Mouse (Mus musculus) left cerebral cortex, postnatal 25 days (tissue): ENCODE results near the gene Ufsp1. TPM values are rescaled to one million over a fixed set of nuclear protein-coding genes. Genes with fewer than 3 reads are reported as not detected.

ENCODE experiments used
- microRNA-seq, 2 experiments: library from miRNA; unstranded; fragments of <30 nt; microRNA quantifications; one replicate each; pipeline ENCODE4 v1.2.0; 2022
- total RNA-seq, 2 experiments: library from RNA; stranded (reverse); gene quantifications; 2 replicates each; pipeline ENCODE4 v1.2.3; 2021

Ufsp1 gene
- total RNA-seq, 2 experiments from 2014 or later = 9.8 to 13.3 TPM

Small RNA genes within 50 kb of the gene (microRNA-seq; reads per million reads assigned to microRNA genes)
- 2.7 to 7.1 reads per million in 2 experiments for gene Mir7036
- gene Mir8116 = 0 reads per million in 2 experiments

Other genes starting within 250 kb of the Ufsp1 start
- 100 to 1,000 TPM; 304 to 317 TPM for gene Ap1s1, start 248.5 kb upstream of the Ufsp1 start, total RNA-seq
- gene Serpine1, start 222.4 kb upstream of the Ufsp1 start, total RNA-seq = under 1 TPM; 0.55 to 0.99 TPM
- gene Trim56, start 178.4 kb upstream of the Ufsp1 start, total RNA-seq = 1 to 10 TPM; 3.0 to 3.9 TPM
- not detected for gene Muc3, start 145.3 kb upstream of the Ufsp1 start, total RNA-seq
- gene Muc3a, start 82.2 kb upstream of the Ufsp1 start, total RNA-seq = 1 to 10 TPM; 3.0 to 3.1 TPM
- 10 to 100 TPM; 54.9 to 63.3 TPM for gene Ache, start 7.1 kb upstream of the Ufsp1 start, total RNA-seq
- gene Srrt, start 13.0 kb downstream of the Ufsp1 start, total RNA-seq = 100 to 1,000 TPM; 176 to 178 TPM
- gene Trip6, start 19.8 kb downstream of the Ufsp1 start, total RNA-seq = 1 to 10 TPM; 4.3 to 5.9 TPM
- 10 to 100 TPM; 21.3 to 23.2 TPM for gene Slc12a9, start 39.0 kb downstream of the Ufsp1 start, total RNA-seq
- 1 to 10 TPM; 5.2 to 5.5 TPM for gene Ephb4, start 55.5 kb downstream of the Ufsp1 start, total RNA-seq
- under 1 TPM; 0.16 to 0.32 TPM for gene Zan, start 182.4 kb downstream of the Ufsp1 start, total RNA-seq
- 10 to 100 TPM; 30.2 to 37.0 TPM for gene Pop7, start 207.9 kb downstream of the Ufsp1 start, total RNA-seq
- 10 to 100 TPM; 39.9 to 48.6 TPM for gene Gigyf1, start 223.9 kb downstream of the Ufsp1 start, total RNA-seq
- not detected for gene Epo, start 238.6 kb downstream of the Ufsp1 start, total RNA-seq
- gene Gnb2, start 238.9 kb downstream of the Ufsp1 start, total RNA-seq = 100 to 1,000 TPM; 662 to 684 TPM